Mouse (Mus musculus) C2C12 (cell line): ENCODE data around the gene Fgd3.

Source experiments
- CTCF ChIP-seq: IDR thresholded peaks from one replicate; pipeline ENCODE4 v1.5.1; 2011; ENCODE audit not compliant: control insufficient read depth, insufficient read depth, insufficient read length
- FOSL1 ChIP-seq: IDR thresholded peaks from one replicate; pipeline ENCODE4 v1.8.0; 2011; ENCODE audit warnings: mild to moderate bottlenecking, low read length; ENCODE audit not compliant: poor library complexity, insufficient read depth, severe bottlenecking
- MAX ChIP-seq: IDR thresholded peaks from one replicate; pipeline ENCODE4 v1.6.1; 2011; ENCODE audit warnings: mild to moderate bottlenecking, control low read depth
- MYOG ChIP-seq: IDR thresholded peaks from one replicate; pipeline ENCODE4 v1.6.1; 2011; ENCODE audit not compliant: control insufficient read depth, insufficient read length; ENCODE audit errors: extremely low read depth
- USF1 ChIP-seq: IDR thresholded peaks from one replicate; pipeline ENCODE4 v1.6.1; 2011; ENCODE audit warnings: low read depth, mild to moderate bottlenecking, control low read depth, moderate library complexity

DNA sequence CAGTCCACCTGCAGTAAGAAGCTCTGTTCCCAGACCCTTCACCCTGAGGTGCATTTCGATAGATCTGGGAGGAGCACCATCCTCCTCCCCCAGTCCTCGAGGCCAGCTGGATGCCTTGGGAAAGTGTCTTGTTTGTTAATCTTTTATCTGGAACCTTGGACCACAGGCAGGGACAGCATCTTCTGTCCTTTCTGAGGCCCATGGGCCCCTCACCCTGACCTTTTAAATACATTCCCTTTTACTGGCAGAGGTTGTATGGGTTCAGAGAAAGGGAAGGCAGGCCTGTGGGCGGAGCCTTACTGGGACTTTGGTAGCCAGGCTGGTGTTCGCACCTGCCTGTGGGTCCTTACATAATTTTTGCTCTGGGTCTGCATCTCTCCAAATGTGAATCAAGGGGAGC lies 74.9 kb downstream of the Fgd3 start:
- no peak for TF ChIP-seq CTCF
- no peak for TF ChIP-seq MAX
- TF ChIP-seq USF1 = no peak
- no peak for TF ChIP-seq FOSL1
- TF ChIP-seq MYOG = no peak
